ENCODE assay signal across 8 mouse cellular contexts in genomic region chr4:57672996-57673906, GRCm38 (mm10). TPM values are rescaled to one million over a fixed set of nuclear protein-coding genes. Genes with fewer than 3 reads are reported as not detected.
DNase-seq lines count a peak whose midpoint lies in the region; ATAC-seq and TF ChIP-seq lines count a peak whose summit lies in the region.

No protein-coding gene starts in this region.

- H3K4me2 ChIP-seq in embryonic facial prominence, embryonic 15.5 days (replicated peaks), result peak overlapping the region; percentile 49
- H3K4me2 ChIP-seq in kidney, embryonic 14.5 days (replicated peaks; ENCODE audit: low read depth, low read length), result peak overlapping the region; percentile 38
- H3K4me2 ChIP-seq in limb, embryonic 14.5 days (replicated peaks; ENCODE audit: low read depth, low read length, severe bottlenecking), result peak overlapping the region; percentile 33

- no peak overlapping the region for H3K9ac ChIP-seq in embryonic facial prominence, embryonic 15.5 days
- H3K9ac ChIP-seq in kidney, embryonic 14.5 days (ENCODE audit: low read depth, low read length), result peak overlapping the region; percentile 40; the same call in 1 of the 2 replicates
- no peak overlapping the region for H3K9ac ChIP-seq in limb, embryonic 14.5 days (ENCODE audit: low read depth, low read length, severe bottlenecking)

- no peak for TF ChIP-seq POLR2A in bone marrow macrophage, adult 2 months (IDR thresholded peaks at IDR 0.05; ENCODE audit: borderline replicate concordance, low read depth, low read length)
- no peak for TF ChIP-seq POLR2A in limb, embryonic 14.5 days (IDR thresholded peaks at IDR 0.05; ENCODE audit: borderline replicate concordance, extremely low read depth, insufficient read depth, insufficient read length)

- peak; percentile 83 for DNase-seq in 416B (ENCODE audit: low read depth)
- peak; percentile 83 for DNase-seq in heart, embryonic 10.5 days (ENCODE audit: low spot score)
- peak; percentile 86 for DNase-seq in limb, embryonic 14.5 days (ENCODE audit: low spot score)
- DNase-seq in monocyte, adult 2 months (ENCODE audit: low read depth in 1 of 2, low spot score in 2 of 2), result peak; percentile 27 to 62
- DNase-seq in spleen, postnatal 36 days (ENCODE audit: low spot score in 2 of 2), result peak; percentile 78 to 83

- H3K9me3 ChIP-seq in embryonic facial prominence, embryonic 15.5 days (replicated peaks), result no peaks in the 10 kb centered on the region
- H3K9me3 ChIP-seq in heart, embryonic 10.5 days, result no peaks in the 10 kb centered on the region
- no peaks in the 10 kb centered on the region for H3K9me3 ChIP-seq in kidney, embryonic 14.5 days (ENCODE audit: control insufficient read depth, low read length)
- H3K9me3 ChIP-seq in limb, embryonic 14.5 days (ENCODE audit: control insufficient read depth, low read length), result no peaks in the 10 kb centered on the region

- no peak overlapping the region for H3K27ac ChIP-seq in bone marrow macrophage, adult 2 months (ENCODE audit: insufficient read depth, low read depth, low read length)
- H3K27ac ChIP-seq in embryonic facial prominence, embryonic 15.5 days (replicated peaks), result peak overlapping the region; percentile 69; the same call in 1 of the 2 replicates
- H3K27ac ChIP-seq in heart, embryonic 10.5 days, result peak overlapping the region; percentile 77
- H3K27ac ChIP-seq in kidney, embryonic 14.5 days (ENCODE audit: low read depth, low read length), result peak overlapping the region; percentile 37; the same call in 1 of the 2 replicates
- no peak overlapping the region for H3K27ac ChIP-seq in limb, embryonic 14.5 days (replicated peaks; ENCODE audit: low read depth, low read length)

- no peak overlapping the region for H3K4me3 ChIP-seq in bone marrow macrophage, adult 2 months (ENCODE audit: insufficient read depth, low read length)
- peak overlapping the region; percentile 24; the same call in 1 of the 2 replicates for H3K4me3 ChIP-seq in embryonic facial prominence, embryonic 15.5 days (replicated peaks)
- H3K4me3 ChIP-seq in heart, embryonic 10.5 days, result no peak overlapping the region
- H3K4me3 ChIP-seq in kidney, embryonic 14.5 days (ENCODE audit: low read length), result peak overlapping the region; percentile 14; the same call in 1 of the 2 replicates
- H3K4me3 ChIP-seq in limb, embryonic 14.5 days (replicated peaks; ENCODE audit: low read length), result no peak overlapping the region

- no peaks in the 10 kb centered on the region for H3K4me1 ChIP-seq in bone marrow macrophage, adult 2 months (ENCODE audit: control insufficient read depth, insufficient read depth, low read length)
- peaks cover 29% of the 10 kb centered on the region for H3K4me1 ChIP-seq in embryonic facial prominence, embryonic 15.5 days
- peaks cover 61% of the 10 kb centered on the region for H3K4me1 ChIP-seq in heart, embryonic 10.5 days
- H3K4me1 ChIP-seq in kidney, embryonic 14.5 days (ENCODE audit: control insufficient read depth, insufficient read depth, low read length), result peaks cover 15% of the 10 kb centered on the region
- H3K4me1 ChIP-seq in limb, embryonic 14.5 days (ENCODE audit: control insufficient read depth, insufficient read depth, low read length), result peaks cover 23% of the 10 kb centered on the region

- 0 out of 2 replicates have a peak, but pooled peaks have one; percentile 20 for ATAC-seq in embryonic facial prominence, embryonic 15.5 days (ENCODE audit: insufficient number of reproducible peaks, low FRiP score, low TSS enrichment, low read depth)
- peak; percentile 68; the same call in 1 of the 2 replicates for ATAC-seq in kidney, embryonic 14.5 days (ENCODE audit: low FRiP score, low TSS enrichment)
- peak; percentile 51; the same call in 1 of the 2 replicates for ATAC-seq in limb, embryonic 14.5 days (ENCODE audit: low FRiP score, low read depth)

- H3K27me3 ChIP-seq in embryonic facial prominence, embryonic 15.5 days, result no peaks in the 10 kb centered on the region
- H3K27me3 ChIP-seq in heart, embryonic 10.5 days (ENCODE audit: insufficient read depth, poor library complexity, severe bottlenecking), result no peaks in the 10 kb centered on the region
- no peaks in the 10 kb centered on the region for H3K27me3 ChIP-seq in kidney, embryonic 14.5 days (ENCODE audit: control insufficient read depth, insufficient read depth, low read length)
- no peaks in the 10 kb centered on the region for H3K27me3 ChIP-seq in limb, embryonic 14.5 days (ENCODE audit: control insufficient read depth, insufficient read depth, low read length)

- no peaks in the 10 kb centered on the region for H3K36me3 ChIP-seq in embryonic facial prominence, embryonic 15.5 days
- peaks cover 7% of the 10 kb centered on the region; the same call in 1 of the 2 replicates for H3K36me3 ChIP-seq in heart, embryonic 10.5 days
- no peaks in the 10 kb centered on the region for H3K36me3 ChIP-seq in kidney, embryonic 14.5 days (ENCODE audit: control insufficient read depth, insufficient read depth, low read length)
- H3K36me3 ChIP-seq in limb, embryonic 14.5 days (ENCODE audit: control insufficient read depth, insufficient read depth, low read length), result 0 out of 2 replicates have a peak, but pooled peaks cover 3% of the 10 kb centered on the region

- peak; percentile 66 for TF ChIP-seq CTCF in bone marrow macrophage, adult 2 months (IDR thresholded peaks at IDR 0.05; ENCODE audit: low read depth, low read length)

- 11% methylated on average over 12 of the region's 12 CpGs for WGBS in embryonic facial prominence, embryonic 15.5 days
- WGBS in heart, embryonic 10.5 days, result 20% methylated on average over 12 of the region's 12 CpGs
- WGBS in kidney, embryonic 14.5 days, result 12% methylated on average over 12 of the region's 12 CpGs
- WGBS in limb, embryonic 14.5 days, result 13% methylated on average over 12 of the region's 12 CpGs

RNA-seq across cellular contexts. Expression of gene Akap2, which starts 44.2 kb away (rescaled TPM):
- polyA plus RNA-seq in bone marrow macrophage, adult 2 months (2012; ENCODE audit: insufficient read depth, insufficient read length, missing spikeins), result 0.81 and 1.3 TPM in 2 replicates
- 23.1 and 24.6 TPM in 2 replicates for polyA plus RNA-seq in embryonic facial prominence, embryonic 15.5 days (2015; fragmentation: Nextera tagmentation; extraction: Ambion mirVana)
- 30.1 and 39.6 TPM in 2 replicates for polyA plus RNA-seq in heart, embryonic 10.5 days (2016; fragmentation: Nextera tagmentation; extraction: Ambion mirVana)
- polyA plus RNA-seq in kidney, embryonic 14.5 days (2014; fragmentation: Nextera tagmentation; extraction: Ambion mirVana), result 17.1 and 24.0 TPM in 2 replicates
- polyA plus RNA-seq in limb, embryonic 14.5 days (2012; rRNA removed), result 27.6 and 33.2 TPM in 2 replicates
- polyA plus RNA-seq in limb, embryonic 14.5 days (2014; fragmentation: Nextera tagmentation; extraction: Ambion mirVana), result 23.6 and 31.1 TPM in 2 replicates

Comparison
In these comparisons a context has a peak if more than half of its experiments do, and no peak if none do; other contexts are left out.
1. H3K27ac ChIP-seq: peak in embryonic facial prominence, embryonic 15.5 days (single experiment), heart, embryonic 10.5 days (single experiment) and kidney, embryonic 14.5 days (single experiment); none in bone marrow macrophage, adult 2 months (single experiment) and limb, embryonic 14.5 days (single experiment).
2. H3K4me3 ChIP-seq: peak in embryonic facial prominence, embryonic 15.5 days (single experiment) and kidney, embryonic 14.5 days (single experiment); none in bone marrow macrophage, adult 2 months (single experiment), heart, embryonic 10.5 days (single experiment) and limb, embryonic 14.5 days (single experiment).
3. Peak in every context shown above with its lines, with median percentiles within 50 percentile points of each other: DNase-seq, ATAC-seq and H3K4me2 ChIP-seq.